Mouse (Mus musculus) intestine, embryonic 16.5 days (tissue): ENCODE measurements at regions not wholly inside any gene's neighbourhood (a gene's known extent, or its start where the extent isn't known, plus 50 kb on each side); places are given as distances from the start of the nearest gene placed in this dataset.

Source experiments
- ATAC-seq: fragments of 200-750 bp; cut with Nextera tagmentation; 2 replicates; pipeline ENCODE4 v1.8.0; 2017; ENCODE audit warnings: moderate TSS enrichment, moderate library complexity
- H3K27ac ChIP-seq: fragments of 300-500 bp; sonication (generic); 2 replicates; pipeline ENCODE4 v1.5.1; 2014; ENCODE audit warnings: mild to moderate bottlenecking, low read length
- H3K27me3 ChIP-seq: fragments of 300-500 bp; sonication (generic); replicated peaks from 2 replicates; pipeline ENCODE4 v1.6.1; 2014; ENCODE audit warnings: low read length, control low read depth, mixed read lengths; ENCODE audit not compliant: control insufficient read depth, insufficient read depth
- H3K36me3 ChIP-seq: fragments of 300-500 bp; sonication (generic); 2 replicates; pipeline ENCODE4 v1.6.1; 2014; ENCODE audit warnings: low read length, control low read depth; ENCODE audit not compliant: control insufficient read depth, insufficient read depth
- H3K4me1 ChIP-seq: fragments of 300-500 bp; sonication (generic); 2 replicates; pipeline ENCODE4 v1.6.1; 2014; ENCODE audit warnings: low read length, control low read depth, mixed read lengths; ENCODE audit not compliant: control insufficient read depth, insufficient read depth
- H3K4me2 ChIP-seq: fragments of 300-500 bp; sonication (generic); 2 replicates; pipeline ENCODE4 v1.6.1; 2014; ENCODE audit warnings: low read depth, low read length, control low read depth
- H3K4me3 ChIP-seq: fragments of 300-500 bp; sonication (generic); 2 replicates; pipeline ENCODE4 v1.5.1; 2014; ENCODE audit warnings: mild to moderate bottlenecking, low read length
- H3K9ac ChIP-seq: fragments of 300-500 bp; sonication (generic); 2 replicates; pipeline ENCODE4 v1.6.1; 2014; ENCODE audit warnings: low read depth, low read length
- H3K9me3 ChIP-seq: fragments of 300-500 bp; sonication (generic); 2 replicates; pipeline ENCODE4 v1.6.1; 2016; ENCODE audit warnings: low read length, control low read depth; ENCODE audit not compliant: control insufficient read depth
- WGBS: fragments of 180-500 bp; shearing (Covaris S2); extraction: QIAGEN DNeasy Blood & Tissue Kit; methylation state at CpG from one replicate; pipeline ENCODE4 v1.1.7; 2014; 5-methylcytosine and 5-hydroxymethylcytosine counted together

GRCm38 (mm10) chr19:27537746-27538145 is 108.1 kb upstream of the Pum3 start:
- Histone ChIP-seq H3K36me3 (no peaks in the 10 kb centered on the region), H3K4me1 (no peaks in the 10 kb centered on the region), H3K9me3 (no peaks in the 10 kb centered on the region), H3K9ac (no peak overlapping the region), H3K27ac (no peak overlapping the region), H3K4me3 (no peak overlapping the region), H3K4me2 (no peak overlapping the region), H3K27me3 (no peaks in the 10 kb centered on the region)
- no peak for ATAC-seq
- 85% methylated on average over 3 of the region's 3 CpGs for WGBS

- no peaks in the 10 kb centered on the region for H3K4me1 ChIP-seq
- 60% methylated on average over 9 of the region's 9 CpGs for WGBS
- no peaks in the 10 kb centered on the region for H3K36me3 ChIP-seq
Measured at GRCm38 (mm10) chr19:27537066-27537465, 107.4 kb upstream of the Pum3 start.

GRCm38 (mm10) chr19:27527940-27528558 is 98.4 kb upstream of the Pum3 start:
- H3K4me2 ChIP-seq = no peak overlapping the region
- 82% methylated on average over 6 of the region's 6 CpGs for WGBS

More at GRCm38 (mm10) chr19:27537066-27537465, 107.4 kb upstream of the Pum3 start:
- Histone ChIP-seq H3K27me3 (no peaks in the 10 kb centered on the region), H3K9me3 (no peaks in the 10 kb centered on the region), H3K9ac (no peak overlapping the region), H3K27ac (no peak overlapping the region), H3K4me2 (no peak overlapping the region), H3K4me3 (no peak overlapping the region)
- ATAC-seq = no peak

GRCm38 (mm10) chr19:27519326-27520061 is 89.9 kb upstream of the Pum3 start:
- no peaks in the 10 kb centered on the region for H3K9me3 ChIP-seq
- H3K4me1 ChIP-seq = no peaks in the 10 kb centered on the region
- H3K36me3 ChIP-seq = no peaks in the 10 kb centered on the region
- no peak overlapping the region for H3K4me2 ChIP-seq
- H3K27me3 ChIP-seq = no peaks in the 10 kb centered on the region
- H3K27ac ChIP-seq = no peak overlapping the region
- WGBS = 75% methylated on average over 5 of the region's 5 CpGs
- no peak for ATAC-seq
- no peak overlapping the region for H3K4me3 ChIP-seq
- no peak overlapping the region for H3K9ac ChIP-seq

More at GRCm38 (mm10) chr19:27527940-27528558, 98.4 kb upstream of the Pum3 start:
- no peaks in the 10 kb centered on the region for H3K9me3 ChIP-seq
- H3K4me3 ChIP-seq = no peak overlapping the region
- H3K27ac ChIP-seq = no peak overlapping the region
- no peaks in the 10 kb centered on the region for H3K27me3 ChIP-seq
- no peak for ATAC-seq
- H3K36me3 ChIP-seq = no peaks in the 10 kb centered on the region
- H3K9ac ChIP-seq = no peak overlapping the region
- no peaks in the 10 kb centered on the region for H3K4me1 ChIP-seq

GRCm38 (mm10) chr19:27514267-27514666 is 84.6 kb upstream of the Pum3 start:
- no peaks in the 10 kb centered on the region for H3K36me3 ChIP-seq
- 85% methylated on average over 3 of the region's 3 CpGs for whole genome bisulfite sequencing
- ATAC-seq = no peak
- H3K4me3 ChIP-seq = no peak overlapping the region
- H3K27me3 ChIP-seq = no peaks in the 10 kb centered on the region
- H3K27ac ChIP-seq = no peak overlapping the region
- H3K4me1 ChIP-seq = no peaks in the 10 kb centered on the region
- no peak overlapping the region for H3K4me2 ChIP-seq
- no peaks in the 10 kb centered on the region for H3K9me3 ChIP-seq
- no peak overlapping the region for H3K9ac ChIP-seq

- ATAC-seq = no peak
- H3K27ac ChIP-seq = no peak overlapping the region
Measured at GRCm38 (mm10) chr19:27513535-27513934, 83.9 kb upstream of the Pum3 start.

GRCm38 (mm10) chr19:27511340-27511739 is 81.7 kb upstream of the Pum3 start:
- 18% methylated on average over 6 of the region's 6 CpGs for WGBS
- ATAC-seq = no peak
- Histone ChIP-seq H3K36me3 (no peaks in the 10 kb centered on the region), H3K9me3 (no peaks in the 10 kb centered on the region), H3K4me3 (no peak overlapping the region), H3K4me2 (no peak overlapping the region), H3K9ac (no peak overlapping the region), H3K27me3 (no peaks in the 10 kb centered on the region), H3K27ac (no peak overlapping the region), H3K4me1 (no peaks in the 10 kb centered on the region)

More at GRCm38 (mm10) chr19:27513535-27513934, 83.9 kb upstream of the Pum3 start:
- no peak overlapping the region for H3K4me3 ChIP-seq
- no peaks in the 10 kb centered on the region for H3K36me3 ChIP-seq
- H3K27me3 ChIP-seq = no peaks in the 10 kb centered on the region
- 68% methylated on average over 1 of the region's 1 CpGs for WGBS
- H3K9me3 ChIP-seq = no peaks in the 10 kb centered on the region
- H3K4me2 ChIP-seq = no peak overlapping the region
- no peaks in the 10 kb centered on the region for H3K4me1 ChIP-seq
- no peak overlapping the region for H3K9ac ChIP-seq

- Histone ChIP-seq H3K27me3 (no peaks in the 10 kb centered on the region), H3K4me2 (no peak overlapping the region), H3K9me3 (no peaks in the 10 kb centered on the region), H3K9ac (no peak overlapping the region), H3K36me3 (no peaks in the 10 kb centered on the region), H3K4me3 (no peak overlapping the region), H3K27ac (no peak overlapping the region), H3K4me1 (no peaks in the 10 kb centered on the region)
- no peak for ATAC-seq
- 55% methylated on average over 6 of the region's 6 CpGs for WGBS
Measured at GRCm38 (mm10) chr19:27509956-27510639, 80.5 kb upstream of the Pum3 start.

- Histone ChIP-seq H3K9ac (no peak overlapping the region), H3K4me2 (no peak overlapping the region), H3K27me3 (no peaks in the 10 kb centered on the region), H3K36me3 (no peaks in the 10 kb centered on the region), H3K4me1 (no peaks in the 10 kb centered on the region), H3K9me3 (no peaks in the 10 kb centered on the region), H3K27ac (no peak overlapping the region), H3K4me3 (no peak overlapping the region)
- WGBS = 80% methylated on average over 4 of the region's 4 CpGs
- ATAC-seq = no peak
Measured at GRCm38 (mm10) chr19:27498278-27498677, 68.7 kb upstream of the Pum3 start.
